Mouse (Mus musculus) myocyte (in vitro differentiated cells): ENCODE measurements at regions not wholly inside any gene's neighbourhood (a gene's known extent, or its start where the extent isn't known, plus 50 kb on each side); places are given as distances from the start of the nearest gene placed in this dataset.

Source experiments
- POLR2A ChIP-seq: IDR thresholded peaks from one replicate; pipeline ENCODE4 v1.6.1; 2011; ENCODE audit warnings: low read depth, mild to moderate bottlenecking, control low read depth, moderate library complexity; ENCODE audit not compliant: insufficient read length
- REST ChIP-seq: IDR thresholded peaks from one replicate; pipeline ENCODE4 v1.6.1; 2011; ENCODE audit warnings: mild to moderate bottlenecking, control low read depth, moderate library complexity; ENCODE audit not compliant: insufficient read depth, insufficient read length
- USF1 ChIP-seq: IDR thresholded peaks from one replicate; pipeline ENCODE4 v1.6.1; 2011; ENCODE audit warnings: low read depth, mild to moderate bottlenecking, control low read depth, moderate library complexity

DNA sequence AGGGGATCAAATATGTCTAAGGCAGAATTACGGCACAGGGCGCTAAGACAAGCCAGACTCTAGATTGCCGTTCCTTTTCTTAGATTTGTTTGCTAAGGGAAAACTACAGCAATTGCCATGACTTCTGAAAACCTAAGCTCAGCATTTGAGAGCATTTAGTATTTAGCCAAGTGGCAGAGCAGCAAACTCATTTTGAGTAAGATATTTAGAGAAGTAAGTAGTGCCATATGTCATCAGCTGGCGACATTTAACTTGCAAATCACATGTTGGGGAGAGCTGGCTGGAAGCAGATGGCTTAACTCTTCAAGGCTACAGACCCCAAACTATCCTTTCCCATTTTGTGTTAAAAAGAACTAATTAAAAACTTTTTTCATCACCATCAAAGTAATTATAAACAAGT lies 450.4 kb upstream of the Ccdc54 start:
- TF ChIP-seq REST (no peak), POLR2A (no peak), USF1 (no peak)
